Mouse (Mus musculus) gastrocnemius, postnatal 4 days (tissue): ENCODE measurements around the gene R3hdm1. TPM values are rescaled to one million over a fixed set of nuclear protein-coding genes. Genes with fewer than 3 reads are reported as not detected.
A peak's percentile ranks its signal among the peaks of the same experiment; 100 is the strongest.
"Not testable (repeated sequence)": the region's sequence is repeated elsewhere in the genome, so short reads cannot be mapped to it uniquely, and the experiment has no call there.

Source experiments
- DNase-seq, 2 experiments: peaks; one replicate each; pipeline ENCODE4 v3.0.0; 2021 to 2022; ENCODE audit warnings: low spot score in 2 of 2, mixed read lengths in 2 of 2
- total RNA-seq, 2 experiments: library from RNA; stranded (reverse); gene quantifications; 2 replicates each; pipeline ENCODE4 v1.2.3; 2021

The R3hdm1 gene
- total RNA-seq, 2 experiments from 2014 or later: 74.0 to 77.3 TPM

GRCm38 (mm10) chr1:128120913-128121627 lies 18.0 kb downstream of the R3hdm1 start:
- DNase-seq: no peak

- DNase-seq: not testable (repeated sequence)
Observed at GRCm38 (mm10) chr1:128136222-128136621, 33.1 kb downstream of the R3hdm1 start.

- DNase-seq: no peak
Observed at GRCm38 (mm10) chr1:128141039-128141438, 37.9 kb downstream of the R3hdm1 start.

GRCm38 (mm10) chr1:128141737-128142136 lies 38.6 kb downstream of the R3hdm1 start:
- no peak for DNase-seq

- DNase-seq: no peak
Observed at GRCm38 (mm10) chr1:128166956-128167355, 63.9 kb downstream of the R3hdm1 start.

GRCm38 (mm10) chr1:128170104-128170503 lies 67.0 kb downstream of the R3hdm1 start:
- no peak for DNase-seq

- DNase-seq: no peak
Observed at GRCm38 (mm10) chr1:128191426-128191825, 88.3 kb downstream of the R3hdm1 start.

GRCm38 (mm10) chr1:128192369-128192768 lies 89.3 kb downstream of the R3hdm1 start:
- no peak for DNase-seq

GRCm38 (mm10) chr1:128194011-128194410 lies 90.9 kb downstream of the R3hdm1 start:
- DNase-seq: no peak

- DNase-seq: no peak
Observed at GRCm38 (mm10) chr1:128197353-128197752, 94.3 kb downstream of the R3hdm1 start.

GRCm38 (mm10) chr1:128213261-128213660 lies 110.2 kb downstream of the R3hdm1 start:
- DNase-seq: no peak

GRCm38 (mm10) chr1:128221886-128222285 lies 118.8 kb downstream of the R3hdm1 start:
- DNase-seq: no peak

- no peak for DNase-seq
Observed at GRCm38 (mm10) chr1:128223304-128223703, 120.2 kb downstream of the R3hdm1 start.

- no peak for DNase-seq
Observed at GRCm38 (mm10) chr1:128235181-128235580, 132.1 kb downstream of the R3hdm1 start.

- no peak for DNase-seq
Observed at GRCm38 (mm10) chr1:128243627-128243995, 140.5 kb downstream of the R3hdm1 start, which contains the start of gene Ubxn4. Ubxn4 (plus strand) TSS chr1:128243964.

GRCm38 (mm10) chr1:128243996-128244726 lies 141.1 kb downstream of the R3hdm1 start:
- DNase-seq: peak; percentile 81 to 93

- peak in 1 of 2 experiments; percentile 48 for DNase-seq
Observed at GRCm38 (mm10) chr1:128244727-128245355, 141.7 kb downstream of the R3hdm1 start.

GRCm38 (mm10) chr1:128267061-128267460 lies 164.0 kb downstream of the R3hdm1 start:
- DNase-seq: not testable (repeated sequence)

- no peak for DNase-seq
Observed at GRCm38 (mm10) chr1:128270731-128271130, 167.6 kb downstream of the R3hdm1 start.

GRCm38 (mm10) chr1:128275908-128276307 lies 172.8 kb downstream of the R3hdm1 start:
- DNase-seq: no peak

- DNase-seq: no peak
Observed at GRCm38 (mm10) chr1:128278563-128278962, 175.5 kb downstream of the R3hdm1 start.

GRCm38 (mm10) chr1:128281753-128282152 lies 178.7 kb downstream of the R3hdm1 start:
- no peak for DNase-seq
